Mouse (Mus musculus) liver, adult 2 months (tissue): ENCODE data around the gene Zbtb21. TPM values are rescaled to one million over a fixed set of nuclear protein-coding genes. Genes with fewer than 3 reads are reported as not detected.
"Not testable (repeated sequence)": the region's sequence is repeated elsewhere in the genome, so short reads cannot be mapped to it uniquely, and the experiment has no call there.

Experiments
- DNase-seq: peaks from one replicate; pipeline ENCODE4 v3.0.0-alpha.2; 2011; ENCODE audit warnings: low read depth, low spot score; ENCODE audit errors: extremely low read depth
- H3K27ac ChIP-seq: fragments of 200-500 bp; replicated peaks from 2 replicates; pipeline ENCODE4 v1.5.1; 2012; ENCODE audit warnings: low read depth, mild to moderate bottlenecking, control low read depth, inconsistent platforms, low read length; ENCODE audit not compliant: insufficient read depth
- H3K27me3 ChIP-seq: fragments of 200-500 bp; 2 replicates; pipeline ENCODE4 v1.6.1; 2012; ENCODE audit warnings: mild to moderate bottlenecking, moderate library complexity, low read length, inconsistent platforms; ENCODE audit not compliant: control insufficient read depth, insufficient read depth
- H3K36me3 ChIP-seq: fragments of 200-500 bp; 2 replicates; pipeline ENCODE4 v1.6.1; 2012; ENCODE audit warnings: low read length, inconsistent platforms; ENCODE audit not compliant: control insufficient read depth, insufficient read depth
- H3K4me1 ChIP-seq: fragments of 200-500 bp; 2 replicates; pipeline ENCODE4 v1.6.1; 2011; ENCODE audit warnings: low read length; ENCODE audit not compliant: control insufficient read depth, insufficient read depth
- H3K4me3 ChIP-seq: fragments of 200-500 bp; 2 replicates; pipeline ENCODE4 v1.5.1; 2011; ENCODE audit warnings: low read depth, mild to moderate bottlenecking, control low read depth, low read length, moderate library complexity; ENCODE audit not compliant: insufficient read depth
- H3K79me2 ChIP-seq: fragments of 200-500 bp; 2 replicates; pipeline ENCODE4 v1.6.1; 2012; ENCODE audit warnings: inconsistent platforms, mild to moderate bottlenecking, low read length, moderate library complexity; ENCODE audit not compliant: control insufficient read depth, insufficient read depth
- H3K9ac ChIP-seq: fragments of 200-500 bp; 2 replicates; pipeline ENCODE4 v1.6.1; 2012; ENCODE audit warnings: low read depth, mild to moderate bottlenecking, control low read depth, inconsistent platforms, low read length
- CTCF ChIP-seq: fragments of 200-500 bp; IDR thresholded peaks from 2 replicates; pipeline ENCODE4 v1.5.1; 2011; ENCODE audit warnings: low read depth, low read length, control low read depth
- POLR2A ChIP-seq: fragments of 200-500 bp; IDR thresholded peaks from 2 replicates; pipeline ENCODE4 v1.6.1; 2011; ENCODE audit warnings: low read length, control low read depth; ENCODE audit not compliant: insufficient read depth; ENCODE audit errors: extremely low read depth
- WGBS: fragments of 180-500 bp; shearing (Covaris S2); methylation state at CpG from one replicate; pipeline ENCODE4 v1.1.7; 2018; 5-methylcytosine and 5-hydroxymethylcytosine counted together
- polyA plus RNA-seq: library from polyadenylated mRNA; depleted of rRNA; stranded (reverse); fragments of >200 nt; gene quantifications from 2 replicates; pipeline ENCODE4 v1.2.3, GENCODE M21; 2012; rRNA removed
- total RNA-seq: library from RNA; depleted of rRNA; stranded (reverse); fragments of >200 nt; gene quantifications from 2 replicates; pipeline ENCODE4 v1.2.3, GENCODE M21; 2014; rRNA removed

Gene Zbtb21
- total RNA-seq (4.2 and 5.7 TPM in 2 replicates), polyA plus RNA-seq (7.2 and 8.8 TPM in 2 replicates)

GRCm38 (mm10) chr16:97962151-97962948 lies at the start of gene Zbtb21, which contains the start of gene C2cd2:
Zbtb21 (minus strand) TSS chr16:97962622.
C2cd2 (minus strand) TSS chr16:97962598.
- Histone ChIP-seq H3K4me3 (peak within 1 kb of the TSS; percentile 89), H3K36me3 (0 out of 2 replicates have a peak, but pooled peaks cover 1% of the 10 kb centered on the region), H3K9ac (peak within 1 kb of the TSS; percentile 90), H3K4me1 (peaks cover 10% of the 10 kb centered on the region; the same call in 1 of the 2 replicates), H3K27ac (peak within 1 kb of the TSS; percentile 94), H3K27me3 (no peaks in the 10 kb centered on the region), H3K79me2 (peaks cover 18% of the 10 kb centered on the region)
- WGBS: under 1% methylated on average over 78 of the region's 78 CpGs
- TF ChIP-seq CTCF (no peak), POLR2A (peak; percentile 94)
- DNase-seq: peak; percentile 86

- Histone ChIP-seq H3K9ac (peak overlapping the region; percentile 35), H3K4me3 (peak overlapping the region; percentile 69)
- not testable (repeated sequence) for H3K27ac ChIP-seq, H3K36me3 ChIP-seq, H3K27me3 ChIP-seq, H3K4me1 ChIP-seq, H3K79me2 ChIP-seq
- DNase-seq: peak; percentile 15
- WGBS: under 1% methylated on average over 8 of the region's 8 CpGs
These were observed 34.9 kb upstream of the Zbtb21 start for GRCm38 (mm10) chr16:97997383-97997731.

GRCm38 (mm10) chr16:97996616-97997382 lies 34.4 kb upstream of the Zbtb21 start, which contains the start of gene B230307C23Rik:
B230307C23Rik (plus strand) TSS chr16:97997315.
- H3K4me1 ChIP-seq: peaks cover 5% of the 10 kb centered on the region
- no peaks in the 10 kb centered on the region for H3K27me3 ChIP-seq
- peaks cover 7% of the 10 kb centered on the region; the same call in 1 of the 2 replicates for H3K79me2 ChIP-seq
- peak; percentile 93 for DNase-seq
- peaks cover 3% of the 10 kb centered on the region; the same call in 1 of the 2 replicates for H3K36me3 ChIP-seq
- peak within 1 kb of the TSS; percentile 92 for H3K27ac ChIP-seq
- peak within 1 kb of the TSS; percentile 60 for H3K9ac ChIP-seq
- WGBS: under 1% methylated on average over 22 of the region's 22 CpGs
- TF ChIP-seq CTCF (no peak), POLR2A (0 out of 2 replicates have a peak, but pooled peaks have one; percentile 13)
- peak within 1 kb of the TSS; percentile 69 for H3K4me3 ChIP-seq

- Histone ChIP-seq H3K27ac (peak overlapping the region; percentile 92), H3K4me1 (peaks cover 5% of the 10 kb centered on the region), H3K36me3 (peaks cover 3% of the 10 kb centered on the region; the same call in 1 of the 2 replicates), H3K27me3 (no peaks in the 10 kb centered on the region), H3K79me2 (peaks cover 7% of the 10 kb centered on the region; the same call in 1 of the 2 replicates), H3K4me3 (no peak overlapping the region), H3K9ac (no peak overlapping the region)
- TF ChIP-seq CTCF: no peak
- TF ChIP-seq POLR2A: no peak
- 6% methylated on average over 1 of the region's 1 CpGs for WGBS
- peak; percentile 78 for DNase-seq
These were observed 33.6 kb upstream of the Zbtb21 start for GRCm38 (mm10) chr16:97995849-97996615.

- not testable (repeated sequence) for H3K4me3 ChIP-seq, H3K27ac ChIP-seq, DNase-seq, H3K4me1 ChIP-seq, H3K36me3 ChIP-seq, H3K79me2 ChIP-seq, H3K9ac ChIP-seq, H3K27me3 ChIP-seq
- WGBS: 78% methylated on average over 3 of the region's 3 CpGs
These were observed 30.1 kb upstream of the Zbtb21 start for GRCm38 (mm10) chr16:97992477-97992876.
